Mouse (Mus musculus) G1E (cell line): ENCODE results near the gene Opn4.

ENCODE experiments used
- CTCF ChIP-seq: IDR thresholded peaks from 2 replicates; pipeline ENCODE4 v1.5.1; 2012; ENCODE audit warnings: low read depth, low read length, inconsistent platforms, mixed read lengths
- GATA1 ChIP-seq: IDR thresholded peaks from 2 replicates; pipeline ENCODE4 v1.6.1; 2012; ENCODE audit warnings: borderline replicate concordance, low read length, inconsistent platforms, mixed read lengths
- TAL1 ChIP-seq: conservative IDR thresholded peaks from 2 replicates; pipeline ENCODE4 v1.6.1; 2012; ENCODE audit warnings: low read depth, low read length, inconsistent platforms, mixed read lengths

DNA sequence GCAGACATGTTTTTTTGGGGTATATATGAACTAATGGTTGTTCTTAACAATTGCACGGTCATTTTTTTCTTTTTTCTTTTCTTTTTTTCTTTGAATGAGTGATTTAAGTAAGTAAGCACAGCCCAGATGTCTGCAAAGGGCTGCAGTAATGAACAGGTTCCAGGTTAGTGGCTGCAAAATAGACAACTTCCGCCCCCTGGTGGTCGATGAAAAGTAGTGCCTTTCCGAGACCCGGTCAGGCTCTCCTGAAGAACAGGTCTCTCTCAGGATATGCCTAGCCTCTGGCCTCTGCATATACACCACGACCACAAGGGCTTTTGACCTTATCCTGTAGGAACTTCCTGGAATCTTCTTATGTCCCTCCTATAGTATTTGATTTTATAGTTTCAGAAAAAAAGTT, 29.6 kb downstream of the Opn4 start:
- TF ChIP-seq GATA1 (no peak), CTCF (peak; percentile 50; the same call in 1 of the 2 replicates), TAL1 (no peak)
